Mouse (Mus musculus): ENCODE results near the gene Slc4a3. TPM values are rescaled to one million over a fixed set of nuclear protein-coding genes. Genes with fewer than 3 reads are reported as not detected.

Slc4a3 gene
- polyA plus RNA-seq, 1 experiment from 2014 or later = 38.6 TPM

- H3K4me2 ChIP-seq (replicated peaks) = no peak overlapping the region
- H3K9me3 ChIP-seq (replicated peaks) = no peaks in the 10 kb centered on the region
- H3K4me3 ChIP-seq = no peak overlapping the region
- ATAC-seq (ENCODE audit: low FRiP score) = no peak
- WGBS = 57% methylated on average over 20 of the region's 20 CpGs
- peaks cover 28% of the 10 kb centered on the region for H3K4me1 ChIP-seq
- H3K27ac ChIP-seq = no peak overlapping the region
- H3K36me3 ChIP-seq = no peaks in the 10 kb centered on the region
- peaks cover 31% of the 10 kb centered on the region for H3K27me3 ChIP-seq
- H3K9ac ChIP-seq = no peak overlapping the region
Observed at GRCm38 (mm10) chr1:75509586-75509985, 36.5 kb upstream of the Slc4a3 start.

GRCm38 (mm10) chr1:75510154-75510553 is 35.9 kb upstream of the Slc4a3 start:
- Histone ChIP-seq H3K9me3 (replicated peaks) (no peaks in the 10 kb centered on the region), H3K4me1 (peaks cover 23% of the 10 kb centered on the region), H3K9ac (no peak overlapping the region), H3K27me3 (peaks cover 31% of the 10 kb centered on the region), H3K4me2 (replicated peaks) (no peak overlapping the region), H3K27ac (no peak overlapping the region), H3K36me3 (no peaks in the 10 kb centered on the region), H3K4me3 (no peak overlapping the region)
- no peak for ATAC-seq (ENCODE audit: low FRiP score)
- WGBS = 76% methylated on average over 5 of the region's 5 CpGs

- Histone ChIP-seq H3K9ac (no peak overlapping the region; the same call in 1 of the 2 replicates), H3K27ac (peak overlapping the region; percentile 7; the same call in 1 of the 2 replicates), H3K36me3 (no peaks in the 10 kb centered on the region), H3K9me3 (replicated peaks) (no peaks in the 10 kb centered on the region), H3K4me1 (peaks cover 15% of the 10 kb centered on the region), H3K4me2 (replicated peaks) (no peak overlapping the region), H3K27me3 (peaks cover 29% of the 10 kb centered on the region), H3K4me3 (no peak overlapping the region)
- 47% methylated on average over 4 of the region's 4 CpGs for WGBS
- ATAC-seq (ENCODE audit: low FRiP score) = no peak
Observed at GRCm38 (mm10) chr1:75511437-75512210, 34.4 kb upstream of the Slc4a3 start.

DNA sequence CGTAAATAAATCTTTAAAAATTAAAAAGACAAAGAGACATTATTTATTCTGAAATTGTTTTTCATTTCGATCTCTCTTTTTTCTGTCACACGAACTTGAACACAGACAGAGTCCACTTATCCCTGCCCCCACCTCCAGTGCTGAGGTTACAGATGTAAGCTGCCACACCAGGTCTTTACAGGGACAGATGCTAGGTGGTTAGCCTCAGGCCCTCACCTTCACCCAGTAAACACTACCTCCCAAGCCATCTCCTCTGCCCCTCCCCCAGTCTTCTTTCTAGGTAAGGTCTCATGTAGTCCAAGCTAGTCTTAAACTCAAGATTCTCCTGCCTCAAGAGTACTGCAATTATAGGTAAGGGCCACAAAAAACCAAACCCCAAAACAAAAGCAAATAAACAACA is 33.5 kb upstream of the Slc4a3 start:
- peaks cover 19% of the 10 kb centered on the region for H3K27me3 ChIP-seq
- no peak overlapping the region for H3K4me3 ChIP-seq
- ATAC-seq (ENCODE audit: low FRiP score) = no peak
- no peaks in the 10 kb centered on the region for H3K9me3 ChIP-seq (replicated peaks)
- H3K9ac ChIP-seq = no peak overlapping the region
- no peaks in the 10 kb centered on the region for H3K36me3 ChIP-seq
- H3K4me1 ChIP-seq = peaks cover 7% of the 10 kb centered on the region; the same call in 1 of the 2 replicates
- 74% methylated on average over 3 of the region's 3 CpGs for WGBS
- H3K4me2 ChIP-seq (replicated peaks) = no peak overlapping the region
- H3K27ac ChIP-seq = no peak overlapping the region

DNA sequence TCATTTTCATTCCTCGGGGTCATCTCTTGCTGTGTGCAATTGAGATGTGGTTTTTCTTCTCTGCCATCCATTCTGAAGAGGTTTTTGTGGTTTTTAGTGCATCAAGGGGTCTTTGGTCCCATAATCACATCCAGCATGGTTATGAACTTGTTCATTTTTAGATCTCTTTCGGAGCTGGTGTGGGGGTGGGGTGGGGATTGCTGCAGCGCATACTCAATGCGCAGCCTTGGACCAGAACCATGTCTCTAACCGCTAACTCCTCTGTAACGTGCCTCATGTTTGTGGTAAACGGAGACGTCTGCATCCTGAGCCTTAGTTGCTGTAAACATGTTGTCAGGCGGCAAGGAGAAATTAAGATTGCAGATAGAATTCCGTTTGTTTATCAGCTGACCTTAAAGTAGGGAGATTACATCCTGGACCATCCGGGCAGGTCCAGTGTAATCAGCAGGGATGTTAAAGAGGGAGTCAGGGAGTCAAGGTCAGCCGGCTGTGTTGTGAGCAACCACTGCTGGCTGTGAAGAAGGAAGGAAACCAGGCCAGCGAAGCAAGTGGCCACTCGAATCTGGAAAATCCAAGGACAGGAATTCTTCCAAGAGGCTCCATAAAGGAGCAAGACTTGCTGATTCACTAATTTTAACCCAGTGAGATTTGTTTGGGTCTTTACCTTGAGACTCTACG is 29.2 kb upstream of the Slc4a3 start:
- Histone ChIP-seq H3K27me3 (no peaks in the 10 kb centered on the region), H3K9me3 (replicated peaks) (no peaks in the 10 kb centered on the region), H3K9ac (no peak overlapping the region), H3K27ac (no peak overlapping the region), H3K36me3 (no peaks in the 10 kb centered on the region), H3K4me2 (replicated peaks) (no peak overlapping the region), H3K4me1 (peaks cover 4% of the 10 kb centered on the region), H3K4me3 (no peak overlapping the region)
- WGBS = 84% methylated on average over 15 of the region's 15 CpGs
- no peak for ATAC-seq (ENCODE audit: low FRiP score)

- ATAC-seq (ENCODE audit: low FRiP score) = no peak
- H3K9me3 ChIP-seq (replicated peaks) = no peaks in the 10 kb centered on the region
- H3K27me3 ChIP-seq = no peaks in the 10 kb centered on the region
- peaks cover 9% of the 10 kb centered on the region for H3K4me1 ChIP-seq
- H3K27ac ChIP-seq = no peak overlapping the region
- H3K9ac ChIP-seq = no peak overlapping the region
- WGBS = 56% methylated on average over 4 of the region's 4 CpGs
- H3K4me3 ChIP-seq = no peak overlapping the region
- no peak overlapping the region for H3K4me2 ChIP-seq (replicated peaks)
- no peaks in the 10 kb centered on the region for H3K36me3 ChIP-seq
Observed at GRCm38 (mm10) chr1:75517984-75518383, 28.1 kb upstream of the Slc4a3 start.

DNA sequence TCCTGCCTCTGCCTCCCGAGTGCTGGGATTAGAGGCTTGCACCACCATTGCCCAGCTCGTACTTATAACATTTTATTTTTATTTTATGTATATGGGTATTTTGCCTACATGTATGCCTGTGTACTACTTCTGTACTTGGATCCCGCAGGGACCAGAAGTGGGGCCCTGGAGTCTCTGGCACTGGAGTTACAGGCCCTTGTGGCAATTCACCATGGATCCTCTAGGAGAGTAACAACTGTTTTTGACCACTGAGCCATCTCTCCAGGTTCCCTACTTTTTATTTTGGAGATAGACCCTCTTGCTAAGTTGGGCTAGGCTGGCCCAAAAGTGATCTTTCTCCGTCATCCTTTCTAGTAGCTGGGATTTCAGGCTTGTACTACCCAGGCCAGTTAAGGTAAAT is 27.6 kb upstream of the Slc4a3 start:
- WGBS = 97% methylated on average over 4 of the region's 4 CpGs
- no peaks in the 10 kb centered on the region for H3K27me3 ChIP-seq
- H3K4me3 ChIP-seq = no peak overlapping the region
- H3K4me2 ChIP-seq (replicated peaks) = no peak overlapping the region
- no peaks in the 10 kb centered on the region for H3K9me3 ChIP-seq (replicated peaks)
- H3K36me3 ChIP-seq = no peaks in the 10 kb centered on the region
- H3K4me1 ChIP-seq = peaks cover 9% of the 10 kb centered on the region
- no peak overlapping the region for H3K27ac ChIP-seq
- no peak overlapping the region for H3K9ac ChIP-seq
- ATAC-seq (ENCODE audit: low FRiP score) = no peak

GRCm38 (mm10) chr1:75519576-75519975 is 26.5 kb upstream of the Slc4a3 start:
- H3K9ac ChIP-seq = no peak overlapping the region
- peaks cover 9% of the 10 kb centered on the region for H3K4me1 ChIP-seq
- H3K27ac ChIP-seq = no peak overlapping the region
- H3K27me3 ChIP-seq = no peaks in the 10 kb centered on the region
- H3K36me3 ChIP-seq = no peaks in the 10 kb centered on the region
- no peak overlapping the region for H3K4me3 ChIP-seq
- no peaks in the 10 kb centered on the region for H3K9me3 ChIP-seq (replicated peaks)
- no peak for ATAC-seq (ENCODE audit: low FRiP score)
- WGBS = 90% methylated on average over 5 of the region's 5 CpGs
- no peak overlapping the region for H3K4me2 ChIP-seq (replicated peaks)

- peak within 1 kb of the TSS; percentile 86 for H3K27ac ChIP-seq
- H3K9ac ChIP-seq = peak within 1 kb of the TSS; percentile 54
- ATAC-seq (ENCODE audit: low FRiP score) = peak; percentile 97
- peak within 1 kb of the TSS; percentile 66 for H3K4me3 ChIP-seq
- no peaks in the 10 kb centered on the region for H3K27me3 ChIP-seq
- under 1% methylated on average over 46 of the region's 46 CpGs for WGBS
- peak within 1 kb of the TSS; percentile 71 for H3K4me2 ChIP-seq (replicated peaks)
- no peaks in the 10 kb centered on the region for H3K9me3 ChIP-seq (replicated peaks)
- H3K36me3 ChIP-seq = peaks cover 4% of the 10 kb centered on the region
- H3K4me1 ChIP-seq = peaks cover 9% of the 10 kb centered on the region
Observed at GRCm38 (mm10) chr1:75521321-75522031, 24.6 kb upstream of the Slc4a3 start, which contains the start of gene Stk11ip. Gene Stk11ip (plus strand): TSS chr1:75521529.

- no peak overlapping the region for H3K4me3 ChIP-seq
- no peaks in the 10 kb centered on the region for H3K9me3 ChIP-seq (replicated peaks)
- H3K4me2 ChIP-seq (replicated peaks) = no peak overlapping the region
- peaks cover 35% of the 10 kb centered on the region for H3K36me3 ChIP-seq
- H3K4me1 ChIP-seq = peaks cover 9% of the 10 kb centered on the region
- H3K9ac ChIP-seq = no peak overlapping the region
- ATAC-seq (ENCODE audit: low FRiP score) = no peak
- WGBS = 91% methylated on average over 7 of the region's 7 CpGs
- H3K27ac ChIP-seq = no peak overlapping the region
- H3K27me3 ChIP-seq = no peaks in the 10 kb centered on the region
Observed at GRCm38 (mm10) chr1:75524679-75525078, 21.4 kb upstream of the Slc4a3 start.

- Histone ChIP-seq H3K36me3 (peaks cover 71% of the 10 kb centered on the region), H3K9me3 (replicated peaks) (no peaks in the 10 kb centered on the region), H3K4me1 (no peaks in the 10 kb centered on the region), H3K9ac (no peak overlapping the region), H3K4me2 (replicated peaks) (no peak overlapping the region), H3K27me3 (no peaks in the 10 kb centered on the region), H3K27ac (no peak overlapping the region), H3K4me3 (no peak overlapping the region)
- no peak for ATAC-seq (ENCODE audit: low FRiP score)
- 88% methylated on average over 4 of the region's 4 CpGs for WGBS
Observed at GRCm38 (mm10) chr1:75530546-75530945, 15.5 kb upstream of the Slc4a3 start.
